Mouse (Mus musculus) heart, postnatal 36 days (tissue): ENCODE results near the gene Lztr1. TPM values are rescaled to one million over a fixed set of nuclear protein-coding genes. Genes with fewer than 3 reads are reported as not detected.
A peak's percentile ranks its signal among the peaks of the same experiment; 100 is the strongest.
"Not testable (repeated sequence)": the region's sequence is repeated elsewhere in the genome, so short reads cannot be mapped to it uniquely, and the experiment has no call there.

Experiments
- DNase-seq, 2 experiments: peaks; one replicate each; pipeline ENCODE4 v3.0.0; 2021 to 2022
- intact Hi-C: fragments of 180-260 bp; cut with DNase I; formaldehyde crosslinking; loops from one replicate; pipeline ENCODE4 v1.15.1; 2025
- total RNA-seq, 2 experiments: library from RNA; stranded (reverse); gene quantifications; 2 replicates each; pipeline ENCODE4 v1.2.3; 2021

The Lztr1 gene
- total RNA-seq, 2 experiments from 2014 or later, result 35.4 to 38.3 TPM

DNA sequence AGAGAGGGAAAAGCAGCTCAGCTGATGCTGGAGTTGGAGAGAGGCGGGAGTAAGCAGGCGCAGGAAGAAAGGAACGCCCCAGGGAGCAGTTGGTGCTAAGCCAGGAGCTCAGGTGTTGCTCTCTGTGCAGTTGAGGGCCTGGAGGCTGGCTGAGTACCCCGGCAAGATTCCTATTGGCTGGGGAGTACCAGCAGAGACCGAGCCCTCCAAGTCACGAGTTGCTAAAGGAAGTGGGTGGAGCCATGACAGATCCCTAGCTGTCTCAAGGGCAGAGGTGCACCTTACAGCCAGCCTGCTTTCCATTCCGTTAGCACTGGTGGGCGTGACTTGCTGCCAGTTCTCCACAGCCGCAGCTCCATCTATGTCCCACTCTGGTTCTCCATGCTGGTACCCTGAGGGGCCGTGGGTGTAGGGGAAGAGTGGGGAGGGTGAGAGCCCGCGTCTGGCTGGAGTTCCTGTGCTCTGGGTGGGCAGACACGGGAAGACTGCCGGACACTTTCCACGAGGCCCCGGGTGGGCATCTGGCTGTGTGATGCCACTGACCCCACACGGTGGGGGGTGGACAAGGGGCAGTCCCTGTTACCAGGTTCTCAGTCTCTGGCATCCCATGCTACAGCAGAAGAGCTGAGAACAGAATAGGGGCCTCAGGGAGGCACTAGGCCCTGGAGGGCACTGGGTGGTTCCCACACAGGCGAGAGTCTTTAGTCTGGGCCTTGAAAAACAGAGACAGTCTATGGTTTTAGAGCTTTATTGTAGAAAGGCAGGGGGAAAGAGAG is 45.6 kb downstream of the Lztr1 start:
- intact Hi-C loops, result loop anchor here (10.0 kb wide), 1 partner anchor 171 kb away; no protein-coding TSS in a partner anchor
- no peak for DNase-seq

DNA sequence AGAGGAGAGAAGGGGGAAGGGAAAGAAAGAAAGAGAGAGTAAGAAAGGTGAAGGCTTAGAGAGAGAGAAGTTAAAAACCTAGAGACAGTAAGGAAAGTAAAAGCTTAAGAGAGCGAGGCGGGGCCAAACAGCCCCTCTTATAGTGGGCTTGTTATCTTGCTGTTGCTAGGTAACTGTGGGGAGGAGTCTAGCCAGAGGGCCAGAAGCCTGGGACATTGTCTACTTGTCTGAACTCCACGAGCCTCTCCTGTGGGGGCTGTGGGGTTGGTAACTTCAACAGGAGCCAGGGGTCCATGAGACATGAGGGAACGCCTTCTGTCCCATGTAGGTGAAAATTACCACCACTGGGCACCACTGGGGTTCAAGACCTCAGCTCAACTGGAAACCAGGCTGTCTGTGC is 46.2 kb downstream of the Lztr1 start:
- intact Hi-C loops, result loop anchor here (5.0 to 10.0 kb wide), 2 partner anchors 170 to 258 kb away; no protein-coding TSS in a partner anchor
- not testable (repeated sequence) for DNase-seq

DNA sequence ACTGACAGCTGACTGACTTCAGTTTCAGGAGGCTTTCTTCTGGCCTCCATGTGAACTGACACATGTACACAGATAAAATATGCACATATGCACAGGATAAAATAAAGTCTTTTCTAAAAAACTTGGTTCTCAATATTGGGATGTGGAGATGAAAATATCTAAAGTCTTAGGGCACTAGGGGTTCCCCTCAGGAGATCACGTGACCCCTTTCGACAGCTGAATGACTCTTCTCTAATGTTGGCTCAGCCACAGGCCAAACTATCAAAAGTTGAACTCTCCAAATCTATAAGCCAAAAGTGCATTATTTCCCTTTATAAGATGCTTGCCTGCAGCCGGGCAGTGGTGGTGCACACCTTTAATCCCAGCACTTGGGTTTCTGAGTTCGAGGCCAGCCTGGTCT is 47.7 kb downstream of the Lztr1 start:
- intact Hi-C loops, result loop anchor here (5.0 to 10.0 kb wide), 2 partner anchors 169 to 256 kb away; no protein-coding TSS in a partner anchor
- DNase-seq, result no peak

GRCm38 (mm10) chr16:17556907-17557306 is 48.4 kb downstream of the Lztr1 start:
- no peak for DNase-seq
- intact Hi-C loops, result loop anchor here (5.0 to 10.0 kb wide), 2 partner anchors 168 to 255 kb away; no protein-coding TSS in a partner anchor

DNA sequence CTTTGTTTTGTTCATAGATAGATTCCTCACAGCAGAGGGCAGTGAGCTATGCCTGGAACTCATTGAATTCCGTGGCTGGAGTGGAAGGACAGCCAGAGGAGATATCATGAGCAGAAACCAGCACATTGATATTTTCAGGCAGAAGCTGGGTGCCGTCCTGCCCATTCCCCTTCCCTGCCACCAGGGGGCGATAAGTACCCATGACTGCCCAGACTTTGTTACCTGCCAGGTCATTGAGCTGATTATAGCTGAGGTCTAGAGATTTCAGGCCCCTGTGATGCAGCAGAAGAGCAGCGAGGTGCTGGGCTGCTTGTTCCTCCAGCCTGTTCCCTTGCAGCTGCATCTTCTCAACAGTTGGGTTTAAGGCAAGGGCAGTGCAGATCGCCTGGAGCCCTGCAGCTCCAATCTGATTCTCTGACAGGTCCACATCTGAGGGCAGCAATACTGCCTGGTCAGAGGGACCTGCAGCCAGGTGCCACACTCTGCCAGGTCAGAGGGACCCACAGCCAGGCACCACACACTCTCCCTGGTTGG is 49.5 kb downstream of the Lztr1 start:
- peak; percentile 73 to 75 for DNase-seq
- intact Hi-C loops, result loop anchor here (2.0 to 10.0 kb wide), 3 partner anchors 59 to 254 kb away; no protein-coding TSS in a partner anchor

GRCm38 (mm10) chr16:17558811-17559210 is 50.3 kb downstream of the Lztr1 start:
- intact Hi-C loops, result loop anchor here (2.0 to 10.0 kb wide), 3 partner anchors 58 to 253 kb away; no protein-coding TSS in a partner anchor
- DNase-seq, result no peak

GRCm38 (mm10) chr16:17559396-17560027 is 51.0 kb downstream of the Lztr1 start:
- intact Hi-C loops, result loop anchor here (2.0 to 10.0 kb wide), 3 partner anchors 57 to 253 kb away; no protein-coding TSS in a partner anchor
- DNase-seq, result no peak

GRCm38 (mm10) chr16:17561128-17561750 is 52.8 kb downstream of the Lztr1 start, which contains the start of gene Lrrc74b:
TSS of gene Lrrc74b (minus strand) at chr16:17561247.
- peak; percentile 54 to 63 for DNase-seq
- intact Hi-C loops, result no loop called here

- intact Hi-C loops, result no loop called here
- DNase-seq, result peak; percentile 33 to 56
Observed at GRCm38 (mm10) chr16:17561751-17562208, 53.3 kb downstream of the Lztr1 start, which contains the start of gene P2rx6. TSS of gene P2rx6 (plus strand) at chr16:17561885.

- intact Hi-C loops, result no loop called here
- no peak for DNase-seq
Observed at GRCm38 (mm10) chr16:17563580-17563979, 55.1 kb downstream of the Lztr1 start.

DNA sequence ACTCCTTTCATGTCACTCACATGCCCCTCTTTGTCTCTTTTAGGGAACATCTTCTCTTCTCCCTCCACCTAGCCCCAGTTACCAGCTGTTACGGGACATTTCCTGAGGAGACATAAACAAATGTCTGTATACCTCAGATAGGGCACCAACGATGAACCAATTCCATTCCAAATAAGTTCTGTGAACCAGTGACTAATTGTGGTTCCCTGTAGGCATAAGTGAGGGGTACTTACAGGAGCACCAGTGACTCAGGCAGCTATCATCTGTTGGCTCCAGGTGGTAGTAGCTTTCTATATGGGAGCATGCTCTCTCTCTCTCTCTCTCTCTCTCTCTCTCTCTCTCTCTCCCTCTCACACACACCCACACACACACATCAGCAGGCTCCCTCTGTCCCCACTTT is 55.7 kb downstream of the Lztr1 start:
- intact Hi-C loops, result no loop called here
- no peak for DNase-seq

DNA sequence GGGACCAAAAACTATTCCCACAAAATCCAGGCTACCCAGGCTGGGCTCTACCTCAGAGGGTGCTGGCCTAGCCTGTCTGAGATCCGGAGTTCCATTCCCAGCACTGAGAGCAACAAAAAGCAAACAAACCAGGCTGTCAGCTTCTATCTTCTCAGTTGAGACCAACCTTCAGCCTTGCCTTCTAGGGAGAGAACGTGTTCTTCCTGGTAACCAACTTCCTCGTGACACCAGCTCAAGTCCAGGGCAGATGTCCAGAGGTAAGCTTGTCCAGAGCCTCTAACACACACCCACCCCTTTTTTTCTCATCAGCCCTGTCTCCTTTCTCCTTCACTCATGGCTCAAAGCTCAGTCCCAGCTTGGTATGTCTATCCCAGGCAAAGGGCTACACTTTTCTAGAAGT is 56.3 kb downstream of the Lztr1 start:
- intact Hi-C loops, result no loop called here
- no peak for DNase-seq

- intact Hi-C loops, result no loop called here
- no peak for DNase-seq
Observed at GRCm38 (mm10) chr16:17566186-17566585, 57.7 kb downstream of the Lztr1 start.

Other genes starting within 250 kb of the Lztr1 start
- gene Tmem191c, start 232.6 kb upstream of the Lztr1 start, total RNA-seq, result 1 to 10 TPM; 2.1 to 2.4 TPM
- 1 to 10 TPM; 2.6 to 2.7 TPM for gene Serpind1, start 177.3 kb upstream of the Lztr1 start, total RNA-seq
- 10 to 100 TPM; 16.7 to 17.3 TPM for gene Snap29, start 102.7 kb upstream of the Lztr1 start, total RNA-seq
- 10 to 100 TPM; 57.2 to 58.4 TPM for gene Pi4ka, start 102.4 kb upstream of the Lztr1 start, total RNA-seq
- gene Crkl, start 56.7 kb upstream of the Lztr1 start, total RNA-seq, result 10 to 100 TPM; 23.4 to 27.4 TPM
- under 1 TPM in 1 of 2 experiments, not detected in 1; 0.11 TPM for gene Aifm3, start 19.1 kb upstream of the Lztr1 start, total RNA-seq
- gene Thap7, start 22.4 kb downstream of the Lztr1 start, total RNA-seq, result 10 to 100 TPM; 14.7 to 14.8 TPM
- gene Lrrc74b, start 52.6 kb downstream of the Lztr1 start, total RNA-seq, result under 1 TPM in 1 of 2 experiments, not detected in 1; 0.19 TPM
- 1 to 10 TPM in 1 of 2 experiments, under 1 TPM in 1; 0.73 to 1.4 TPM for gene P2rx6, start 53.2 kb downstream of the Lztr1 start, total RNA-seq
- gene Slc7a4, start 74.5 kb downstream of the Lztr1 start, total RNA-seq, result 1 to 10 TPM; 1.6 to 1.7 TPM
- gene Smpd4, start 110.7 kb downstream of the Lztr1 start, total RNA-seq, result 10 to 100 TPM; 19.4 to 23.2 TPM
- under 1 TPM in 1 of 2 experiments, not detected in 1; 0.60 TPM for gene Ccdc74a, start 137.8 kb downstream of the Lztr1 start, total RNA-seq
- gene Med15, start 224.2 kb downstream of the Lztr1 start, total RNA-seq, result 10 to 100 TPM; 26.2 to 26.6 TPM